Mouse (Mus musculus): Measurements from ENCODE around the gene Ptcra. TPM values are rescaled to one million over a fixed set of nuclear protein-coding genes. Genes with fewer than 3 reads are reported as not detected.
"Not testable (repeated sequence)": the region's sequence is repeated elsewhere in the genome, so short reads cannot be mapped to it uniquely, and the experiment has no call there.

Gene Ptcra
- 0.41 and 0.65 TPM in 2 replicates for polyA plus RNA-seq (2016; fragmentation: Nextera tagmentation; extraction: Ambion mirVana)

GRCm38 (mm10) chr17:46763544-46763943 is at the start of gene Ptcra:
TSS of gene Ptcra (minus strand) at chr17:46763712.
- Histone ChIP-seq H3K4me3 (no peak within 1 kb of the TSS), H3K9me3 (no peaks in the 10 kb centered on the region), H3K4me2 (replicated peaks) (no peak within 1 kb of the TSS), H3K27ac (no peak within 1 kb of the TSS), H3K4me1 (no peaks in the 10 kb centered on the region), H3K9ac (no peak within 1 kb of the TSS), H3K27me3 (replicated peaks) (no peaks in the 10 kb centered on the region), H3K36me3 (no peaks in the 10 kb centered on the region)
- 79% methylated on average over 2 of the region's 2 CpGs for WGBS
- no peak for ATAC-seq (ENCODE audit: low FRiP score, low read depth)

GRCm38 (mm10) chr17:46812442-46812841 is 48.9 kb upstream of the Ptcra start:
- peaks cover 45% of the 10 kb centered on the region for H3K36me3 ChIP-seq
- H3K4me3 ChIP-seq: no peak overlapping the region
- no peak overlapping the region for H3K9ac ChIP-seq

GRCm38 (mm10) chr17:46810672-46811071 is 47.2 kb upstream of the Ptcra start:
- WGBS: 90% methylated on average over 3 of the region's 3 CpGs
- ATAC-seq (ENCODE audit: low FRiP score, low read depth): no peak
- H3K4me1 ChIP-seq: no peaks in the 10 kb centered on the region
- H3K27ac ChIP-seq: no peak overlapping the region
- no peaks in the 10 kb centered on the region for H3K9me3 ChIP-seq
- H3K4me3 ChIP-seq: no peak overlapping the region
- no peaks in the 10 kb centered on the region for H3K27me3 ChIP-seq (replicated peaks)
- H3K9ac ChIP-seq: no peak overlapping the region
- no peak overlapping the region for H3K4me2 ChIP-seq (replicated peaks)
- peaks cover 56% of the 10 kb centered on the region for H3K36me3 ChIP-seq

More at GRCm38 (mm10) chr17:46812442-46812841, 48.9 kb upstream of the Ptcra start:
- 87% methylated on average over 1 of the region's 1 CpGs for WGBS
- Histone ChIP-seq H3K4me1 (no peaks in the 10 kb centered on the region), H3K27me3 (replicated peaks) (no peaks in the 10 kb centered on the region), H3K9me3 (no peaks in the 10 kb centered on the region), H3K4me2 (replicated peaks) (no peak overlapping the region), H3K27ac (no peak overlapping the region)
- ATAC-seq (ENCODE audit: low FRiP score, low read depth): no peak

GRCm38 (mm10) chr17:46809131-46809830 is 45.8 kb upstream of the Ptcra start:
- WGBS: 93% methylated on average over 6 of the region's 6 CpGs
- Histone ChIP-seq H3K9me3 (no peaks in the 10 kb centered on the region), H3K27ac (no peak overlapping the region), H3K4me1 (no peaks in the 10 kb centered on the region), H3K36me3 (peaks cover 59% of the 10 kb centered on the region), H3K4me2 (replicated peaks) (no peak overlapping the region), H3K27me3 (replicated peaks) (no peaks in the 10 kb centered on the region), H3K9ac (no peak overlapping the region), H3K4me3 (no peak overlapping the region)
- no peak for ATAC-seq (ENCODE audit: low FRiP score, low read depth)

- ATAC-seq (ENCODE audit: low FRiP score, low read depth): no peak
- Histone ChIP-seq H3K27ac (no peak overlapping the region), H3K27me3 (replicated peaks) (no peaks in the 10 kb centered on the region), H3K4me2 (replicated peaks) (no peak overlapping the region), H3K9me3 (no peaks in the 10 kb centered on the region), H3K36me3 (peaks cover 53% of the 10 kb centered on the region), H3K4me3 (no peak overlapping the region), H3K4me1 (no peaks in the 10 kb centered on the region), H3K9ac (no peak overlapping the region)
- 91% methylated on average over 10 of the region's 10 CpGs for WGBS
These were observed 44.9 kb upstream of the Ptcra start for GRCm38 (mm10) chr17:46808376-46808775.

GRCm38 (mm10) chr17:46801761-46802160 is 38.2 kb upstream of the Ptcra start:
- WGBS: 93% methylated on average over 6 of the region's 6 CpGs
- Histone ChIP-seq H3K4me1 (no peaks in the 10 kb centered on the region), H3K4me3 (no peak overlapping the region), H3K36me3 (peaks cover 53% of the 10 kb centered on the region), H3K27me3 (replicated peaks) (no peaks in the 10 kb centered on the region), H3K4me2 (replicated peaks) (no peak overlapping the region), H3K9me3 (no peaks in the 10 kb centered on the region), H3K9ac (no peak overlapping the region), H3K27ac (no peak overlapping the region)
- no peak for ATAC-seq (ENCODE audit: low FRiP score, low read depth)

- ATAC-seq (ENCODE audit: low FRiP score, low read depth): no peak
These were observed 36.2 kb upstream of the Ptcra start for GRCm38 (mm10) chr17:46799680-46800079.

GRCm38 (mm10) chr17:46797386-46797785 is 33.9 kb upstream of the Ptcra start:
- Histone ChIP-seq H3K27ac (no peak overlapping the region), H3K36me3 (peaks cover 37% of the 10 kb centered on the region), H3K9me3 (no peaks in the 10 kb centered on the region), H3K4me1 (no peaks in the 10 kb centered on the region), H3K4me2 (replicated peaks) (no peak overlapping the region), H3K9ac (no peak overlapping the region), H3K27me3 (replicated peaks) (no peaks in the 10 kb centered on the region), H3K4me3 (no peak overlapping the region)
- WGBS: 60% methylated on average over 8 of the region's 8 CpGs
- ATAC-seq (ENCODE audit: low FRiP score, low read depth): no peak

More at GRCm38 (mm10) chr17:46799680-46800079, 36.2 kb upstream of the Ptcra start:
- no peak overlapping the region for H3K9ac ChIP-seq
- H3K4me1 ChIP-seq: no peaks in the 10 kb centered on the region
- no peaks in the 10 kb centered on the region for H3K27me3 ChIP-seq (replicated peaks)
- WGBS: 81% methylated on average over 10 of the region's 10 CpGs
- no peak overlapping the region for H3K4me3 ChIP-seq
- H3K4me2 ChIP-seq (replicated peaks): no peak overlapping the region
- no peaks in the 10 kb centered on the region for H3K9me3 ChIP-seq
- H3K36me3 ChIP-seq: peaks cover 40% of the 10 kb centered on the region
- H3K27ac ChIP-seq: no peak overlapping the region

- Histone ChIP-seq H3K9me3 (no peaks in the 10 kb centered on the region), H3K4me1 (no peaks in the 10 kb centered on the region), H3K4me2 (replicated peaks) (no peak overlapping the region), H3K27ac (no peak overlapping the region), H3K27me3 (replicated peaks) (no peaks in the 10 kb centered on the region), H3K4me3 (no peak overlapping the region), H3K9ac (no peak overlapping the region), H3K36me3 (peaks cover 31% of the 10 kb centered on the region)
- 94% methylated on average over 4 of the region's 4 CpGs for WGBS
- no peak for ATAC-seq (ENCODE audit: low FRiP score, low read depth)
These were observed 33.2 kb upstream of the Ptcra start for GRCm38 (mm10) chr17:46796743-46797142.

GRCm38 (mm10) chr17:46792963-46793362 is 29.5 kb upstream of the Ptcra start:
- Histone ChIP-seq H3K4me2 (replicated peaks) (no peak overlapping the region), H3K27ac (no peak overlapping the region), H3K9me3 (no peaks in the 10 kb centered on the region), H3K27me3 (replicated peaks) (no peaks in the 10 kb centered on the region), H3K9ac (no peak overlapping the region), H3K36me3 (no peaks in the 10 kb centered on the region), H3K4me1 (no peaks in the 10 kb centered on the region), H3K4me3 (no peak overlapping the region)
- no peak for ATAC-seq (ENCODE audit: low FRiP score, low read depth)
- WGBS: 85% methylated on average over 2 of the region's 2 CpGs

GRCm38 (mm10) chr17:46787974-46788373 is 24.5 kb upstream of the Ptcra start:
- H3K27me3 ChIP-seq (replicated peaks); H3K4me3 ChIP-seq; ATAC-seq (ENCODE audit: low FRiP score, low read depth); H3K27ac ChIP-seq; H3K9ac ChIP-seq; H3K36me3 ChIP-seq; H3K4me2 ChIP-seq (replicated peaks); H3K4me1 ChIP-seq; H3K9me3 ChIP-seq: not testable (repeated sequence)
- 59% methylated on average over 2 of the region's 2 CpGs for WGBS

GRCm38 (mm10) chr17:46786952-46787351 is 23.4 kb upstream of the Ptcra start:
- WGBS: 93% methylated on average over 5 of the region's 5 CpGs
- Histone ChIP-seq H3K9ac (no peak overlapping the region), H3K27me3 (replicated peaks) (no peaks in the 10 kb centered on the region), H3K4me1 (no peaks in the 10 kb centered on the region), H3K4me2 (replicated peaks) (no peak overlapping the region), H3K9me3 (no peaks in the 10 kb centered on the region), H3K4me3 (no peak overlapping the region), H3K27ac (no peak overlapping the region), H3K36me3 (no peaks in the 10 kb centered on the region)
- ATAC-seq (ENCODE audit: low FRiP score, low read depth): no peak

GRCm38 (mm10) chr17:46783222-46783565 is 19.7 kb upstream of the Ptcra start:
- peak; percentile 8; the same call in 1 of the 2 replicates for ATAC-seq (ENCODE audit: low FRiP score, low read depth)
- WGBS: 77% methylated on average over 2 of the region's 2 CpGs

More at GRCm38 (mm10) chr17:46783222-46783565, 19.7 kb upstream of the Ptcra start:
- H3K9ac ChIP-seq: no peak overlapping the region
- H3K4me2 ChIP-seq (replicated peaks): peak overlapping the region; percentile 63
- H3K4me1 ChIP-seq: peaks cover 7% of the 10 kb centered on the region
- H3K27ac ChIP-seq: no peak overlapping the region
- H3K27me3 ChIP-seq (replicated peaks): no peaks in the 10 kb centered on the region
- peaks cover 23% of the 10 kb centered on the region for H3K36me3 ChIP-seq
- no peaks in the 10 kb centered on the region for H3K9me3 ChIP-seq
- peak overlapping the region; percentile 62 for H3K4me3 ChIP-seq
